Mouse (Mus musculus): ENCODE results near the gene Pold1.

The Pold1 gene

DNA sequence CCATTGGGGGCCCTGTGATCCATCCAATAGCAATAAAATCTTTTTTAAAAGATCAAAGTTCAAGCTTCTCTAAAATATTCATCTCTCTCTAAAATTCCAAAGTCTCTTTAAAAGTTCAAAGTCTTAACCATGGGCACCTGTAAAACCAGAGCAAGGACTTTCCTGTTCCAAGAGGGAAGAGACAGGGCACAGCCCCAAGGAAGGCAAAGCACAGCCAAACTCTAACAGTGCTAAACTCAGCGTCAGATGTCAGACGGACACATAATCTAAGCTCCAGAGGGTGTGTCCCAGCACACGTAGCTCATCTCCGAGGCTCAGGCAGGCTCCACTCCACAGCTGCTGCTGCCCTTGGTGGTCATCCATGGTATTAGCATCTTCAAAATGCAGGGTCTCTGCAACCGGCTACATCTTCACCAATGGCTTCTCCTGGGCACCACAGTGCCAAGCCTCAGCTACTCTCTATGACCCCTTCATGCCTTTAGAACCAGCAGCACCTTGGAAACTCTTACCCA, 27.7 kb upstream of the Pold1 start:
- DNase-seq = no peak

DNA sequence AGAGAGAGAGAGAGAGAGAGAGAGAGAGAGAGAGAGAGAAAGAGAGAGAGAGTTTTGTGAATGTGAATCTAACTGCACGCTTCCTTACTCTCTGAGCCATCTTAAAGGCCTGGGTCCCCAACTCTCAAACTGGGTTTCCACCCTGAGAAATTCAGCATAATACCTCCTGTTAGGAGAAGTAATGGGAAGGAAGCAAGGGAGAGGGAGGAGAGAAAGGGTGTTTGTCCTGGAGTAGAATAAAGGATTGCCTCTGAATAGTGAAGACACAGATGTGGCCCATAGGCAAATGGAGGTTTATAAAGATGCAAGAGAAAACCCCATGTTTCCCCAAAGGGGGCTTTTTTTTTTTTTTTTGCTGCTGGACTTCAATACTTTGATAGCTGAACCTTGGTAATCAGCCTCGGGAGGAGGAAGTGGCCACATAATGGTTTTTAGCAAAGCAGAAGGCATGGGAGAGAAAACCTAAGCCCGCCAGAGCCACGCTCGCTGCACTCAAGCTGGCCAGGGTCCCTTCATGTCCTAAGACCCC, 24.4 kb upstream of the Pold1 start:
- no peak for DNase-seq

DNA sequence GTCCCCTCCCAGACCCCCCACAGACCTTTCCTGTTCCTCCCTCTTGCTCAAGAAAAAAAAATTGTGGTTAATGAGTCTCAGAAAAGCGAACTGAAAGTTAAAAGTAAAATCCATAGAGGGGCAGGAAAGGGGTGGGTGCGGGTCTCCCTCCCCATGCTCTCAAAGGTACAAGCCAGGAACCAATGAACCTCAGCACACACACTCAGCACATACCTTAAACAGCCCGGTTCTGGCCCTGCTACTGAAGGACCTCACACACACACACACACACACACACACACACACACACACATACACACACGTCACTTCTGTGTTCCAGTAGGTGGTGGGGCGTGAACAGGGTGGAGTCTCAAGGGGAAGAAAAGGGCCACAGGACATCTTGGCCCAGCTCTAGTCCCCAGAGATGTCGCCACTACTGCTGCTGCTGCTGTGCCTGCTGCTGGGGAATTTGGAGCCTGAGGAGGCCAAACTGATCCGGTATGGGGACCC, 23.6 kb upstream of the Pold1 start, which contains the start of gene Napsa:
Gene Napsa (plus strand): TSS at position 168 of the 489 bp plus-strand sequence.
- DNase-seq = no peak

DNA sequence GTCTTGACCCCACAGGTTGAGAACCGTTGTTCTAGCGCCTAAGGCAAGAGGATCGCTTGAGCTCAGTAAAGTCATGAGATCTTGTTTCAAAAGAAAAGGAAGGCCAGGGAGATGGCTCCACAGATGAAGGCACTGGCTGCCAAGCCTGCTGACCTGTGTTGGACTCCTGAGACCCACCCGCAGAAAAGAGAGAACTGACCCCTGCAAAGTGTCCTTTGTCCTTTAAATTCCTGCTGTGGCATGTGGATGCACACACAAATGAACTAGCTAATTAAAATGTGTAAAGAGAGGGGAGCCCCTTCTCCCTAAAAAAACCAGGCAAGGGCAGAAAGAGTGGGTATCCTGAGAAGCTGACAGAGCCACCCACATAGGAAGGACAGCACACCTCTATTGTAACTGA, 23.2 kb upstream of the Pold1 start:
- DNase-seq = no peak

DNA sequence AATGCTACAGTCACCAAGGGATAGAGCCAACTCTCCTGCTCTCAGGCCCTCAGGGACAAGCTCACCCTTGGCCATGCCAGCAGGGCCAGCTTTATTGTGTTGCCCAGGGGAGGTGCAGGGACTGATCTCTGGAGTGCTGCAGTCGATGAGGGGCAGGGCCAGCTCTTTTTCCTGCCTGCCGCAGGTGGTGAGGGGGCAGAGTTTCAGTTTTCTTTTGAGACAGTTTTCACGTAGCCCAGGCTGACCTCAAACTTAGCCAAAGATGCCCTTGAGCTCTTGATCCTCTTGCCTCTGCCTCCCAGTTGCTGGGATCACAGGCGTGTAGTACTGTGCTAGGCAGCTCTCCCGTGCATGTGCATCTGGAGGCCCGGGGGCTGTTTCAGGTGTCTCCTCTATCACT, 22.3 kb upstream of the Pold1 start:
- DNase-seq = no peak

DNA sequence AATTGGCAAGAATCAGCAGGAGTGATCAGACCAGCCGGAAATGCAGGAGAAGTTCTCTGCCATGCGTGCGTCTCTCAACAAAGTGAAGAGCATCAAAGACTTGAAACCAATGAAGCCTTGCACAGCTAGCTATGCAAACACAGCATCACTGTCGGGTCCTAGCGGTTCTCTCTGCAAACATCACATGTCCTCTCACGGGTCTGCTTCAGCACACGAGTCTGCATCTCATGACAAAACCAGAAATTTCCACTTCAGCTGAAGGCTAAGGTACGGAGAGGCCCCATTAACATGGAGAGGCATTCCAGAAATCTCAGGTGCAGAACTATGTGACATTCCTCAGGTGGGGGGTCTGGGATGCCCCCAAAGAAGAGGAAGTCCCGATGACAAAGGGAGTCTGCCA, 20.2 kb upstream of the Pold1 start:
- DNase-seq = no peak

DNA sequence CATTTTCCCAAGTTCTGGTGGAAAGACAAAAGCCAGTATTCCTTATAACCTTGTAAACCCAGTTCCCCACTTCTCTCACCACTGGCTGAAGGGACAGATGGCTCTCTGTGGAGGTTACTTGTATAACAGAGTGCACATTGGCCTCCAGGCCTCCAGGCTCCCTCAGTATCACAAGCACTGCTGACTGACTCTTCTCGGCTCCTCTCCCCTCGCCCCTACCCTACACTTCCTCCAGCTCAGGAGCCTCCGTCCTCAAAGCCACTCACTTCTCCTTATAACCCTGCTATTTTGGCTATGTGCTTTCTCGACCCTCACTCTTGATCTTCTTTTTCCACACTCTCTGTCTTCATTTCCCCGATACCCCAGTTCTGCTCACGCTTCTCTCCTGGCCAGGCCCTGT, 16.8 kb upstream of the Pold1 start:
- no peak for DNase-seq

DNA sequence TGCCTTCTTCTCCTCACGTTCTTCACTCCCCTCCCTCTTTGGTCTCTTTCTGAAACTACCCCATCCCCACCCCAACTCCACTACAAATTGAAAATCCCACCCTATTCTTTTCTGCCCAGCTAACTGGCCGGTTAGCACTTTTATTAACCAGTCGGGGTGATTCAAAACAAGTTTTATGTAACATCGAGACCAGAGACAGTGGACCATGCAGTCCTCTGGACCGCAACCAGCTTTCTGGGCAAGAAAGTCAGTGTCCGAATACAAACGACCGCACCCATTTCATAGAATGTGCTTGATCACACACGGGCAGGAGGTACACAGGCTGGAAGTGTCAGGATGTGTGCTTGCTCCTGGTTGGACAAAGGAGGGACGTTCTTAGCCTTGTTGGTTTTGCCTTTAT, 15.8 kb upstream of the Pold1 start:
- no peak for DNase-seq

DNA sequence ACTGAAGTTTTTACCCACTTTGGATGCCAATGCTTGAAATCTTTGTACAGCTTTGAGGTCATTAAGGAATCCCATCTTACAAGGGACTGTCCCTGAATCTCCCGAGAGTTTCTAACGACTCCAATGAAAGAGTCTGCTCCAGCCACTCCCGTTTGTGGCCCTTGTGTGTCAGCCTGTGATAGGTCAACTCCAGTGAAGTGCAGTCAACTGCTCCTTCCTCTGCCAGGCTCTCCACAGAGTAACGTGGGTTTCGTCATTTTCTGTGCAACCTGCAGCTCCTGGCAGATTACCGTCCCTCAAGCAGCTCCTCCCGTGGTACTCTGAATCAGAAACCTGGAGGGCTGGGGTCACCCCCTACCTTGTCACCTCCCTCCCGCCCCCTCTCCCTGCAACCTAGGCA, 14.6 kb upstream of the Pold1 start:
- DNase-seq = no peak

DNA sequence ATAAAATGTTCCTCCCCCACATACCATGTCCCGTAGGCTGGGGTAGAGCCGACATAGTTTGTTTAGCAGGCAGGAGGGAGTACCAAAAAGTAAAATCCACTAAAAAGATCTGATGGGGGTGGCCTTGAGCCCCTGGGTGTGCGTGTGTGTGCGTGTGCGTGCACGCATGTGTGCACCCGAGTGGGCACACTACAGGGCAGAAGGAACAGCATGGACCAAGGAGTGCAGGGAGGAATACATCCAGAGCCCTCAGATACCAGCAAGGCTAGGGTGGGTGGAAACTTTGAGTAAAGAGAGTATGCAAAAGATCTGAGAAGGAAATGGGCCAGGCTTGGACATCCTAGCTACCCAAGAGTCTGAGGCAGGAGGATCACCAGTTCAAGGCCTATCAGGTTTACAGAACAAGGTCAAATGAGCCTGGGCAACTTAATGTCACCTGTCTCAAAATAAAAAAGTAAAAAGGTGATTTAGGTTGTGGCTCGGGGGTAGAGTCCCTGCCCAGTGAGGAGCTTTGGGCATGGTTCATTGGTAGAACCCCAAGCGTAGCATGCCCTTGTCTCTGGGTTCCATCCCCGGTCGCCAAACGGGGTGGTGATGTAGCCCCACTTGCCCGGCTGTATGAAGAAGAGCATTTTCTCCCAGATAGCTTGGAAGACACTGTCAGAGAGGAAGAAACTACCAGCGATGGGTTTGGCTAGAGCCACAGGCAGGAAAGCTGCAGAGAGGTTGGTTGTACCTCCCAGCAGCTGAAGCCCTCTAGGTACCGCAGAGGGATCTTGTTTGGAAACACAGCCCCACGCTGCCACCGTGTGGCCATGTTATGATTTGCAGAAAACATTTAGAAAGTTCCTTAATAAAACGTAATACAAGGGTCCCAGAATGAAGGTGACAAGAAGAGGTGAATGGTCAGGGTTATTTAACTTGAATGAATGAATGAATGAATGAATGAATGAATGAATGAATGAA, 12.1 kb upstream of the Pold1 start:
- DNase-seq = peak; percentile 82

DNA sequence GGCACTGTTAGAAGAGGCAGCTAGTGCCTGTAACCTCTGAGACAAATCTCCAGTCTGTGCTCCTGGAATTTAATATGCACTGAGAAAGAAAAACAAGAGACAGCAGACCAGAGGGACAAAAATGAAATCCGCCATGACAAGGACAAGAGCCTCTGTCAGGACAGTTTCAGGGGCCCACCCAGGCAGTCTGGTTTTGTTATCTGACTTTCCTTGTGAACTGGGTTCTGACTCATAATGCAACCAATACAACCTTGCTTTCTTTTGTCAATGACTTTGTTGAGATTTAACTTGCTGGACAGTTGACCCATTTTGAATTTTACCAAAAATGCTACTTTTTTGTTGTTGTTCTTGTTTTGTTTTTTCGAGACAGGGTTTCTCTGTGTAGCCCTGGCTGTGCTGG, 9.0 kb upstream of the Pold1 start:
- DNase-seq = no peak

DNA sequence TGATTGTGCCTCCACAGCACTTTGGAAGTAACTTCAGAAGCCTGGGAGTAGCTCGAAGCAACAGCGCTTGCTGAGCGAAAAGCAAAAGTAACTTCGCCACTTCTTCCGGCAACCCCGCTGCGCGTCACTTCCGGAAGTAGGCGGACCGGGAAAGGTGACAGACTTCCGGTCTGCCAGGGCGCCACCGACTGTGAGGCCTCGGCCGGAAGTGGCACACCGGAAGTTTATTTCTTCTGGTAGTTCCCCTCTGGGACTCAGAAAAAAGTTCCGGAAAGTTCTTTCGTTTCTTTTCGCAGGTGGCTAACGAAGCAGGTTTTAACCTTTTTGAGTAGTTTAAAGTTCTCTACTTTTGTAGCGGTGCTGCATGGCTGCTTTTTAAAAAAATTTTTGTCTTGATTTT, 5.2 kb upstream of the Pold1 start, which contains the start of gene Nr1h2:
Gene Nr1h2 (minus strand): TSS at position 126 of the 400 bp plus-strand sequence.
- peak; percentile 96 for DNase-seq

DNA sequence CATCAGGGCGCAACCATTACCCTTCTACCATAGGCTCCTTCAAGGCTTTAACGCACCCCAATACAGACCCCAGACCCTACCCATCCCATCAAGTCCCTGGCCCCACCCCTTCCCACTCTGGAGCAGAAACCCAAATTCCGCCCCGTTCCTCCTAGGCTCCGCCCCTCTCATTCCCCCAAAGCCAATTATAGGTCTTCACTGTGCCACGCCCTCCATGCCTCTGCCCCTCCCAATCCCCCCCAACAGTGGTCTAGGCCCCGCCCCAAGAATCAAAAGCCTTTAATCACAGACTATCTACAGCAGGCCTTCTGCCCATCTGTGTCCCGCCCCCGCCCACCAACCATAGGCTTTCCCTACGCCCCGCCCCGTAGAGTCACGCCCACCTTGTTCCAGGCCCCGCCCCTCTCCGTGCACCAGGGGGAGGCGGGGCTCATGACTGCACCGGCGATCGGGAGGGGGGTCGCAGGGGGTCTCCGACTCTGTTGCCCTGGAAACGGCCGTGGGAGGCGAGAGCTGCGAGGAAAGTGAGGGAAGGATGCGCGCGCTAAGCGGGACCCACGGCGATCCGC, 4.6 kb upstream of the Pold1 start:
- peak; percentile 82 for DNase-seq

DNA sequence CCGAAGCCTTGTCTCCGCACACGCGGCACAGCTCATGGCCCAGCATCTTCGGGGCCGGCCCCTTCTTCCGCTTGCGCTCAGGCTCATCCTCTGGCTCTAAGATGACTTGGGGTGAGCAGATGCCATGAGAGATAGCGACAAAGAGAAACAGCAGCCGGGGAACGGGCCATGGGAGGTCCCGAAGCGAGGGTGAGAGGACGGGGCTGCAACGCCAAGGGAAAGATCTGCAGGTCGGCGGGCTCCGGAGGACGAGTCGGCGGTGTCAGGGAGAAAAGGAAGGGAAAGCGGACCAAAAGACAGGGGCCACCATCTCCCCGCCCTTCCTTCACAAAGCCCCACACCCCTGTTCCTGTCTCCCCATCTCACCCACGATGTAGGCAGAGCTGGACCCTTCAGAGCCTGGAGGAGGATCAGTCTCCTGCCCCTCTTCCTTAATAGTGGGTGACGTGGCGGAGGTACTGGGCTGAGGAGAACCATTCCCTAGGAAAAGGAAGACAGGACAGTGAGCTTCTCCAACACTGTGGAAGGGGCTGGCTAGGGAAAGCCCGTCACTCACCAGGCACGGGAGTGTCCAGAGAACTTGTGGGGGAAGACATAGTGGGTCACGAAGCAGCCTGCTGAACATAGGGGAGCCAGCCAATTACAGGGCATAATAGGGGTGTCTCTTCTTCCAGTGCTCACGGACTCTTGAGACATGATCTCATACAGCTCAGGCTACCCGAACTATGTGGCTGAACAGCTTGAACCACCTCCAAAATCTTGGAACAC, 3.7 kb upstream of the Pold1 start:
- DNase-seq = no peak

DNA sequence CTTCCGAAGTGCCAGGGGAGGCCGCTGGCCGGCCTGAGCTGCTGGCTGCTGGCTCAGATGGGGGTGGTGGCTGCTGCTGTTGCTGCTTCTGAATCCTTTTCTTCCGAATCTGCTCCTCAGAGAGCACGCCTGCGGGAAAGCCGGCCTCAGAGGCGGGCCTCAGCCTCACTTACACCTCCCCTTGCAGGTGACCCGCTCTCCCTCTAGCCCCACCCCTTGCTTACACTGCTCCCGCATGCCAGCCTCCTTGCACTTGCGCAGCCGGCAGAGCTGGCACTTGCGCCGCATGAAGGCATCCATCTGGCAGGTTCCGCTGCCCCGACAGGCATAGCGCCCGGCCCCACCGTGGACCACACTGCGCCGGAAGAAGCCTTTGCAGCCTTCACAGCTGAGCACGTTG, 3.1 kb upstream of the Pold1 start:
- DNase-seq = no peak

DNA sequence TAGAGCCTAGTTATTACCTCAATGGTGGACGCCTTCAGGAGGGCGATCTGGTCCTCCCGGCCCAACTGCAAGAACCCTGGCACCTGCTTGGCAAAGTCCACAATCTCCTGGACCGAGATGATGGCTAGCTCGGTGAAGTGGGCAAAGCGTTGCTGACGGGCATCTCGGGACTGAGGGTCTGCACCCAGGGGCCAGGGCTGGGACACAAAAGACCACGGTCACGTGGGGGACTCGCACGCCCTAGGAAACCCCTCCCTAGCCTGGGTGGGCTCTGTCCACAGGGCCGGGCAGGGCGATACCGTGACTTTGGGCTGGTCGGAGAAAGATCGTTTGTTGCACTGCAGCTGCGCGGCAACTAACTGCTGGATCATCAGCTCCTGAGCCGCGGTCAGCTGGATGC, 2.7 kb upstream of the Pold1 start:
- DNase-seq = no peak

DNA sequence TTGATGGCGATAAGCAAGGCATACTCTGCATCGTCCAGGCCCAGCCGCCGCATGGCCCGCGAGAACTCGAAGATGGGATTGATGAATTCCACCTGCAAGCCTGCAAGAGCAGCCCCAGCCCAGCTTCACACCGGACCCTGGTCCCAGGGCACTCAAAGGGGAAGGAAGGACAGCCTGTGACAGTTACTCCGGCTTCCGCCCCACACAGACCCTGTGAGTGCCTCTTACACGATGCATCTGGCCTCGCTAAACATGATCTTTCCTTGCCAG, 1.7 kb upstream of the Pold1 start:
- DNase-seq = no peak

DNA sequence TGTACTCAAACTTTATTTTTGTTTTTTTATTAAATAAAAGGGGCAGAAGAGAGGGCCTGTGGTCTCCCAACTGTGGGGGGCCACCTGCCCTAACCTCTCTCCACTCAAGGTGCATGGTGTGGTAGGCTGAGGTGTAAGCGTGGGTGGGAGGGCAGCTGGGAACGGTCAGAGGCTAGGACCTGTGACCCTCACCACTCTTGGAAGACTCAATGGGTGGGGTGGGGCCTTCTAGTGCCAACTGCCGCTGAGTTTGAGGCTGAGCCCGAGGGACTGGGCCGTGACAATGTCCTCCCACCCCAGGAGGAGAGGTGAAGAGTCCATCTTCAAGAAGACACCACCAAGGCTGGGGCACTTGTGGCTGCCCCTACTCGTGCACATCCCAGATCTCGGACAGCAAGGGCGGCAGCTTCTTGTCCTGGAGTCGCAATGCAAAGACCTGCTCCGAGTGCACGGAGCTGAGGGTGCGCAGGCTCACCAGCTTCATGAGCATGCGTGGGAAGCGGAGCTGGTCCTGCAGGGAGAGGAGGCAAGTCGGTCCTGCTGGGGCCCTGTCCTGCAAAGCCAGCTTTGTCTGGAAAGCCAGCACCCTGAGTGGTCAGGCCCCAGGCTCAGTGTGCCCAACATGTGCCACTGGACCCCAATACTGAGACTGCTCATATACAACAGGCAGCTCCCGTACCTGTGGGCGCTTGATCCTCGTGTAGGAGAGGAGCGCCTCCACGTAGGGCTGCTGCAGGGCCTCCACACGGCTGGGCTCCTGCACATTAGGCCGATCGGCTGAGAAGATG, 1.2 kb upstream of the Pold1 start:
- no peak for DNase-seq

DNA sequence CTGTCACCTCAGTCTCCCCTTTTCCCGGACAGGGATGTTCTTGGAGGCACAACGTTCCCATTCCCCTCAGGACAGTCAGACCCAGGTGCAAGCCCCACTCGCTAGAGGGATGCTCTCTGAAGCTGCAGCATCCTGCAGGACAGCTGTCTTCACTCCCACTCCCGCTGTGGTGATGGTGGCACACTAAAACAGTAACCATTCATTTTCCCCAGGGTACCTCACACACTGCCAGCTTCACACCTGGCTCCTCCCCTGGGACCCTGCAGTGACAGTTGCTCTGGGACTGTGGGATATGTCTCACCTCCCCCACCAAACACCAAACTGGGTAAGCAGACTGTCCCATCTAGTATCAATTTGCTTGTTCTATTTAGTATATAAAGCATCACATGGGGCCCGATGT, 924 bp downstream of the Pold1 start:
- DNase-seq = no peak

DNA sequence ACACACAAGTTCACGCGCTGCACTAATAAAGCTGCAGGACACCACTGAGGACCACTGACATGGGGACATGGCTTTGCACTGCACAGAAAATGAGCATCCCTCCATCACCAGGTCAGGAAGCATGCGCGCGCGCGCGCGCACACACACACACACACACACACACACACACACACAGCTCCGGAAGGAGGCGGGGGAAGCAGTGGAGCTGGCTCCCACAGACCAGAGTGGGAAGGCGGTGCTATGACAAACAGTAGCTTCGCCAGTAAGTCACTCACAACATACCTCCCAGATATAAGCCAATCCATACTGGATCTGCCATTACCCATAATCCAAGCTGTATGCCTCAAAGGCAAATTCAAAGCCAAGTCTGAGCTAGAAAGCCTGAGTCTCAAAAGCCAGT, 1.6 kb downstream of the Pold1 start:
- DNase-seq = no peak

DNA sequence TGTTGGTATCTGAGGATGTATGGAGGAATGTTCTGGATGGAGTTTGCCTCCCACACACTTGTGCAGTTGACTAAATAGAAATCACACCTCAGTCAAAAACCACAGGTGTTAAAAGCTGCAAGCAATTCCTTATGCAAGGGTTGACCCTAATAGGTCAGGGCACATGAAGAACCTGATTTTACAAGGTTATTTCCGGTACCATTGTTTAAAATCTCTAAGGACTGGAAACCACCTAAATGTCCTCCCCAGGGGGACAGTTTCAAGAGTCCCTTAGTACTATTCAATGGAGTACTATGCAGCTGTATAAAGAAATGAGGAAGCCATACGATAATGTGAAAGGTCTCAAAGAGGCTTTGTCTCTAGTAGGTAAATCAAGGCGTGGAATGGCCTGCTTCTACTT, 2.4 kb downstream of the Pold1 start:
- no peak for DNase-seq

DNA sequence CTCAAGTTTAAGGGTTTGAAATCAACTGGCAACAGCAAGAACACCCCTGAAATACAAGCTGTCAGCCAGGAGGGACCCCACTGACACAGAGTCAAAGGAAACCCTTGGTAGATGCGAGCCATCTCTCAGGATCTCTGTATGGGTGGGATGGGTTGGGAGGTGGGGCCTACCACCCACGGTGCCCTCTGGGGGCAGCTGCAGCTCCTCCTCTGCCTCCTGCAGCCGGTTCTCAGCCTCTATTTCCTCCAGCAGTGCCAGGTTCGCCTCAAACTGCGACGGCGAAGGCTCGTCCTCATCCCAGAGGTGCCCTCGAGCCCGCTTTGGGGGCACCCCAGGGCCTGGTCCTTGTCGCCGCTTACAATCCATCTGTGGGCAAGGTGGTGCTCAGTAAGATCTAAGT, 5.6 kb downstream of the Pold1 start:
- no peak for DNase-seq

DNA sequence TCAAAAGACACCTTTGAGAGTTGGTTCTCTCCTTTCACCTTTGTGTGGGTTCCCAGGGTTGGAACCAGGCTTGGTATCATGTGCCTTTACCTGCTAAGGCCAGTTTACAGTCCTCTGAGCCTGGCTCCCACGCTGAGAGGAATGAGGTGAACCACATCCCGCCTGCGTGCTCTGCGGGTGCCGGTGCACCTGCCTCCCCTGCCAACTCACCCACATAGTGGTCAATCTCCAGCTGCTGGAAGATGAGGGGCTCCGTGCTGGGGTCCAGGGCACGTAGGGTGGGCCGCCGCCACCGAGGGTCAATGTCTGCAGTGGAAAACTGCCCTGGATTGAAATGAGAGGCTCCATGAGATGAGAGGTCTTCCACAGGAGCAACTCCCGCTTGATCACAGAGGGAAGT, 6.1 kb downstream of the Pold1 start:
- no peak for DNase-seq

Data from thymus, postnatal 25 days (tissue).